Mouse (Mus musculus): ENCODE data around the gene Tspear.
"Not testable (repeated sequence)": the region's sequence is repeated elsewhere in the genome, so short reads cannot be mapped to it uniquely, and the experiment has no call there.

Gene Tspear

DNA sequence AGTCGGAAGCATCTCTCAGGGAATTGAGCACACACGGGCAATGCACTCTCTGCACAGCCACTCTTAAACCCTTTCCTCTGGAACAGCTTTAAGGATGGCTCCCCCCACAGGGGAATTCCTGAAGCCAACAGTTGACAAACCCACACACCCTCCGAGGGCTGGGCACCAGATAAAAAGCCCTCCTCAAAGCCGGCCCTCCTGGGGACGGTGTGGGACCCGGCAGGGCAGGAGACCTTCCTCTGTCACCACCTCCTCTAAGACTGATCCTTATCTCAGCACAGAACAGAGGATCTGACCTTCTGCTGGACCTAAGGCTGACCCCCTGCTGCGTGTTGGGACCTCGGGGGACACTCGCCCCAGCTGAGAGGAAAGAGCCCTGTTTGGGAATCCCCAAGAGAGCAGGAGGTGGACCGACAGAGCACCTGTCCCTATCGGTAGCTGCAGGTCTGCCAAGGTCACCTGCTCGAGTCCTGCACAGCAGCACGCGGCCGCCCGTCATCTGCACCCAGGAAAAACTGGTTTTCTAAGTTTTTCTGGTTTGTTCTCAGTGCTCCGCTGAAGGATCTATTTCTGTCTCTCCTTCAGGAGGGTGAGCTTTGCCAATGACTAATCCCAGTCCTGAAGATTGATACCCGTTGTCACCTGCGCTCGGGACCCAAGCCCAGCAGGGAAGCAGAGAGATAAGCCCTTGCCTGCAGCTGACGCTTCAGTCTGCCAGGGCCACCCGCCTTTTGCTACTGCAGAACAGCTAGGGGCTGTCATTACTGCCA, at the start of gene Tspear:
TSS of gene Tspear (plus strand) at position 675 of the 770 bp plus-strand sequence.
- DNase-seq: no peak

GRCm38 (mm10) chr10:77638956-77639355, 47.4 kb upstream of the Tspear start:
- no peak for DNase-seq

DNA sequence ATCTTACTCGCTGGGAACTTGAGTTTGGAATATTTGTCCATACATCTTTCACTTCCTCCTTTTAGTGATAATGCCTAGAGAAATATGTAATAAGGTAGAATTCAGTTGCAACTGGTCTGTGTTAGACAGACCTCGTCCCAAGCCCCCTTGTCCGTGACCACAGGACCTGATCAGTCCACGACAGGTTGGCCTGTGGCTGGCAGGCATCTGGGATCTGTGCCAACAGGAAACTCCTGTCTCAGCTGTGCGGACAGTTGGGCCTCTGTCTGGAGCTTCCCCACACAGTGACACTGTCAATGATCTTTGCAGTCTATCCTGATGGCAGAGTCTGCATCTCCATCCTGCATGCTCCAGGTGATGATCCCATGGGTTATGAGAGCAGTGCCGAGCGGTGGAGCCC, 43.2 kb upstream of the Tspear start:
- DNase-seq: no peak

DNA sequence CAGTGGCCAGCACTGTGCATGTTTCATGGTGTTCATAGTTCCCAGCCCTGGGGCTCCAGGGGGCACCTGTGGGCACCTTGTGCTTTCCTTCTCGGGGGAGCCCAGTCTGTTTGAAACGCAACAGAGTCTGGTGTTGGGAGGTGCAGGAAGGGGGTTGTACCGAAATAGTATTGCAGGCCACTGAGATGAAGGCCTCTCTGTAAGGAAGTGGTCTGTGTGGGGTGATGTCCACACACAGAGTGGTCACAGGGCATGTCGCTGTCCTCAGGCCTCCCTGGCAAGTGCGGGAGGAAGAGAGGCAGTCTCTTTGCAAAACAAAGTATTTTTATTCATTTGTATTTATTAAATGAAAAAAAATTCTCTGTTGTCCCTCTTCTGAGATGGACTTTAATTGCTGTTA, 40.8 kb upstream of the Tspear start:
- no peak for DNase-seq

DNA sequence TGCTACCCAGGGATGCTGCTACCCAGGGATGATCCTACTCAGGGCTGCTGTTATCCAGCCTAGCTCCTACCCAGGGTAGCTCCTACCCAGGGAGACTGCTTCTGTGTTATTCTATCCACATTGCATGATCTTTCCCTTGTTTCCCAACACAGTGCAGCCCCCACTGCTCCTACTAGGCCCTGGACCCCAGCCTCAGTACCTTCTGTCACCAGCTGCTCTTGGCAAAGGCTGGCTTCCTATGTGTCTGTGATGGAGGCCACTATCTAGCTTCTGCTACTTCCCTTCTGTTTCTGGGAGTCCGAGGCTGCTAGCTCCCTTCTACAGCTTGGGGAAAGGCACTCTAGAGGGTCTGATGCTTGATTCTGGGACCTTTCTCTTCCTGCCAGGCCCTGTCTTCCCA, 38.9 kb upstream of the Tspear start:
- no peak for DNase-seq

- DNase-seq: no peak
These were observed 38.5 kb upstream of the Tspear start for GRCm38 (mm10) chr10:77647901-77648300.

DNA sequence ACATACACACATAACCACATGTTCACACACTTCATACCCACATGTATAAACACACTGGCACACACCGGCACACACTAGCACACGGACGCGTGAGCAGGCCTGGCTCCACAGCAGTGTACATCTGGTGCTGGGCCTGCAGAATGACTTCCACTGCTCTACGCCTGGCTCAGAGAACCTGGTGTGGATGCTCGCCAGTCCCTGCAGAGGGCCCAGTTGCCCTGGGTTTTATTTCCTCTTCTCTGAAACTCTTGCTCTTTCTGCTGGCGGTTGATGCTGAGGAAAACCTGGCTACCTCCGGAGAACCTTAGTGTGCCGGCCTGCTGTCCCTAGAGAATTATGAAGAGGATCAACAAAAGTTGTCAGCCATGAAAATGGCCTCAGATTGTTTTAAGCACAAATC, 34.3 kb upstream of the Tspear start:
- no peak for DNase-seq

DNA sequence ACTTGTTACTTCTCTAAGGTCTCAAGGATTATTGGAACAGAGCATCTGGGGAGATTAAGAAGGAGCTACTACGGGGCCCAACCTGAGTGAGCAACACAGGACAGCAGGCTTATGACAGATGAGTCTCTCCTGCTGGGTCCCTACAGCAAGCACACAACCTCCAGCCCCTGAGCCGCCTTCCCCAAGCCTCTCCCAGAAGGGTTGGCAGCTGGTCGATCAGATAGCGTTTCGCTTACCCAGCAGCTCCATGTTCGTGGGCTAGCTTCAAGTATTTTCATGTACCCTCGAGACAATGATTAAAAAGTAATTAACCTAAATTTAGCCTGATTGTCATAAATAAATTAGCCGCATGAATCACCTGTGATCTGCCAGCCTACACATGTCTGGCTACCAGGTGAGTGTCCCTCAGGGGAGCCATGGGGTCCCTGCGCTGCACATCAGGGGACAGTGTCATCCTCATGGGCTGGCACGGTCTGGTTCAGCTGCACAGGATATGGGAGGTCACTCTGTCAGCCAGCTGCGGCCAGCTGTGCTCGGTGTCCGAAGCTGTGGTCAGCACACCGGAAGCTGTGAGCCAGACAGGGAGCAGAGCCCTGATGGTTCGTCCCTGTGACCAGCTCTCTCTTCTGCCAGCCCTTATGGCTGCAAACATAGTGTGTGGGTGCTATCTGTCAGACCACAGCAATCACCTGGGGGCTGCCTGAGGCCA, 27.9 kb upstream of the Tspear start:
- DNase-seq: no peak

GRCm38 (mm10) chr10:77663949-77664665, 22.3 kb upstream of the Tspear start:
- no peak for DNase-seq

DNA sequence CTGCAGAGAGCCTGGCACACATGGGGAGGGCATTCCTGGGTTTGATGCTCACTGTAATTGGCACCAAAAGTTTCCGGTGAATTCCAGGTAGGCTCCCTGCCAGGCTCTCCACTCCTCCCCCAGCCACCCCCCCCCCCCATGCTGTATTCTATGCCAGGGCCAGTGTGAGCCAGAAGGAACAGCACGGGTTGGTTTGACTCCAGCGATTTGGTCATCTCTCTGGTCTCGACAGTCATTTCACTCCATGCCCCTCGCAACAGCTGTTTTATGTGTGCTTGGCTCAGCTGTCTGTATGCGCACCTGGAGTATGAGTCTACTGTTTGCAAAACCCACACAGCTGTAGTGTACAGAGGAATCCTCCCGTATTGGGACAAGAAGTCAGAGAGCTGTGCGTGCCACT, 20.0 kb upstream of the Tspear start:
- DNase-seq: no peak

- no peak for DNase-seq
These were observed 19.0 kb upstream of the Tspear start for GRCm38 (mm10) chr10:77667402-77667801.

DNA sequence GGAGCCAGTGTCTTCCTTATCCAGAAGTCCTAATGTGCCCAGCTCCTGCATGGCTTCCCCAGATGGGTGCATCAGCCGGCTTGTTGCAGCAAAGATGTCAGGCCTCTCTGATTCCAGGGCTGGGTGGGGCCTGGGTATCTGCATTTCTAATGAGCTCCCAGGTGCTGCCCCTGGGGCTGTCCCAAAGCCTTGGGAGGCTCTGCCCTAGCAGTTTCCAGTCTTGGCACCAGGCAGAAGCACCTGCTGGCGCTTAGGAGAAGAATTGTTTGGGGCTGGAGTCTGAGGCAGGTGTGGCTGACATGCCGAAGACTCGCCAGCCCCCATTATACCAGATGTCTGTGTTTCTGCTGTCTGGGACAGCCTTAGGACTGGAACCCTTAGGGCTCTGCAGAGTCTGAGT, 15.7 kb upstream of the Tspear start:
- DNase-seq: no peak

GRCm38 (mm10) chr10:77671519-77671918, 14.8 kb upstream of the Tspear start:
- no peak for DNase-seq

- DNase-seq: no peak
These were observed 12.6 kb upstream of the Tspear start for GRCm38 (mm10) chr10:77673765-77674164.

DNA sequence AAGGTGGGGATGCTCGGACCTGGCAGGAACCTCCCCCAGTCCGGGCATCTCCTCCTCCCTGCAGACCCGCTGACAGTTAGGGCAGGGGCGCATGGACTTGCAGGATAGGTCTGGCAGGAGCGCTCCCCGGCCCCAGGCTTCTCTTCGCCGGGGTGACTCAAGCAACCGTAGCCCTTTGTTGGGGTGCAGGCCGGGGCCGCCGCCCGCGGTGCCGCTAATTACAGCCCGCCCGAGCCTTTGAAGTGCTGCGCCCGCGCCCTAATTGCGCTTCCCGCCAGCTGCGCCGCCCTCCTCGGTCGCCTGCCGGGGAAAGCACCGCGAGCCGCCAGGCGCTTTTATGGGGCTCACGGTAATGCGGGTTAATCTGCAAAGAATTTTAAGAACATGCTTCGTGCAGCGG, 8.8 kb upstream of the Tspear start:
- DNase-seq: no peak

DNA sequence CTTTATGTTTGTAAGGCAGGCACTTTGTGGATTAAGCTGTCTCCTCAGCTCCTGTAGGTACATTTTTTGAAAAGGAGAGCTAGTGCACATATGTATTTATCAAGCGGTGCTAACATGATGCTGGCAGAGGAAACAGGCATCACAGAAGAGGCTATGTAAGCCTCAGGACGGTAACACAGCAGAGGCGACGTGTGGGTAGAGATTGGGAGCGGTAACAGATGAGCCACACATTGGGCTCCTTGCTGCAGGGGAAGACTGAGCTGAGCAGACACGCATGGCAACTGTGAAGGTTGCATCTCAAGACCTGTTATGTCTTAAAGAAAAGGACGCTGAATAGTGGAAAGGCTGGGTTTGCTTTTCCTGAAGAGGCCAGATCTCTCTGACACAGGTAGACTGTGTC, 3.4 kb upstream of the Tspear start:
- DNase-seq: no peak

- no peak for DNase-seq
These were observed 2.2 kb upstream of the Tspear start for GRCm38 (mm10) chr10:77684181-77684580.

GRCm38 (mm10) chr10:77687021-77687420, 652 bp downstream of the Tspear start:
- no peak for DNase-seq

- not testable (repeated sequence) for DNase-seq
These were observed 4.0 kb downstream of the Tspear start, which contains the start of gene Gm19402 for GRCm38 (mm10) chr10:77690356-77690807. Gm19402 (minus strand) TSS chr10:77690757.

- no peak for DNase-seq
These were observed 10.8 kb downstream of the Tspear start, which contains the start of gene Gm9508 for GRCm38 (mm10) chr10:77697133-77697532. Gm9508 (minus strand) TSS chr10:77697233.

DNA sequence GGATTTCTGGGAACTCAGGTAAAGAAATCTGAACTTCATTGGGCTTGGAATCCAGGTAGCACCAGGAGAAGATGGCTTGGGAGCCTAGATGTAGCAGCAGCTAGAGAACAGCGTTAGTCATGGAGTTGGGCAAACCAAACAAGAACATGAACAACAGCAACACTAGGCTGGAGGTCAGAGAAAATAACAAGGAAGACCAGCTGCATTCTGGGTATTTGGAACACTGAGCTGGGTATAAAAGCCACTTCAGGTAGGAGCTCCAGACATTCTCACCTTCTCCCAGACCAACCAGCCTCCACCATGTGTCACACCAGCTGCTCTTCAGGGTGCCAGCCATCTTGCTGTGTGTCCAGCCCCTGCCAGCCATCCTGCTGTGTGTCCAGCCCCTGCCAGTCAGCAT, 20.0 kb downstream of the Tspear start, which contains the start of gene Gm10272:
TSS of gene Gm10272 (plus strand) at position 301 of the 400 bp plus-strand sequence.
- DNase-seq: no peak

GRCm38 (mm10) chr10:77709831-77710230, 23.5 kb downstream of the Tspear start:
- no peak for DNase-seq

DNA sequence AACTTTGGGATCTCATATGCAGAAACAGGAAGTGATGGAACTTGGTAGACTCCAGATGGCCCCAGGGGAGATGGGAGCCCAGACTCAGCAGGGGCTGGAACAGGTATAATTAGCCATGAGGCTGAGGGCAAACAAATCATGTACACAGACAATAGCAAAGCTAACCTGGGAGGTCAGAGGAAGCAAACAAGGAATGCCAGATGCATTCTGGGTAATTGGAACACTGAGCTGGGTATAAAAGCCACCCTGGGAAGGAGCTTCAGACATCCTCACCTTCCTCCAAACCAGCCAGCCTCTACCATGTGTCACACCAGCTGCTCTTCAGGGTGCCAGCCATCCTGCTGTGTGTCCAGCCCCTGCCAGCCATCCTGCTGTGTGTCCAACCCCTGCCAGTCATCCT, 24.8 kb downstream of the Tspear start, which contains the start of gene Gm10024:
TSS of gene Gm10024 (plus strand) at position 301 of the 400 bp plus-strand sequence.
- DNase-seq: not testable (repeated sequence)

Measured in cerebellum, adult 8-10 months (tissue).